Mouse (Mus musculus) right cerebral cortex, postnatal 4 days (tissue): ENCODE results near the gene Pcsk4.

Experiments
- DNase-seq: peaks from one replicate; pipeline ENCODE4 v3.0.0-alpha.2; 2022

Gene Pcsk4

GRCm38 (mm10) chr10:80321670-80322581 is 7.4 kb downstream of the Pcsk4 start:
- DNase-seq: no peak

GRCm38 (mm10) chr10:80321014-80321669 is 8.2 kb downstream of the Pcsk4 start:
- DNase-seq: no peak

GRCm38 (mm10) chr10:80320340-80320760 is 8.9 kb downstream of the Pcsk4 start, which contains the start of gene 2310011J03Rik:
TSS of gene 2310011J03Rik (minus strand) at chr10:80320537.
- peak; percentile 85 for DNase-seq

GRCm38 (mm10) chr10:80317011-80317410 is 12.3 kb downstream of the Pcsk4 start:
- DNase-seq: no peak

GRCm38 (mm10) chr10:80316359-80316781 is 12.9 kb downstream of the Pcsk4 start:
- DNase-seq: no peak

DNA sequence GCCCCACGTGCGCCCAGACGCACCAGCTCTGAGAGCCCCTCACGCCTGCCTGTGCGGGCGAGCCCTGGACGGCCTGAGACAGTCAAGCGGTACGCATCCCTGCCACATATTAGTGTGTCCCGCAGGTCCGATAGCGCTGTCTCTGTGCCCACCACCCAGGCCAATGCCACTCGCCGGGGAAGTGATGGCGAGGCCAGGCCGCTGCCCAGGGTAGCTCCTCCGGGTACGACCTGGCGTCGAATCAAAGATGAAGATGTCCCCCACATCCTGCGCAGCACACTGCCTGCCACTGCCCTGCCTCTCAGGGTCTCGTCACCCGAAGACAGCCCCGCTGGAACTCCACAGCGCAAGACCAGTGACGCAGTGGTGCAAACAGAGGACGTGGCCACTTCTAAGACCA is 14.0 kb downstream of the Pcsk4 start:
- DNase-seq: peak; percentile 28

DNA sequence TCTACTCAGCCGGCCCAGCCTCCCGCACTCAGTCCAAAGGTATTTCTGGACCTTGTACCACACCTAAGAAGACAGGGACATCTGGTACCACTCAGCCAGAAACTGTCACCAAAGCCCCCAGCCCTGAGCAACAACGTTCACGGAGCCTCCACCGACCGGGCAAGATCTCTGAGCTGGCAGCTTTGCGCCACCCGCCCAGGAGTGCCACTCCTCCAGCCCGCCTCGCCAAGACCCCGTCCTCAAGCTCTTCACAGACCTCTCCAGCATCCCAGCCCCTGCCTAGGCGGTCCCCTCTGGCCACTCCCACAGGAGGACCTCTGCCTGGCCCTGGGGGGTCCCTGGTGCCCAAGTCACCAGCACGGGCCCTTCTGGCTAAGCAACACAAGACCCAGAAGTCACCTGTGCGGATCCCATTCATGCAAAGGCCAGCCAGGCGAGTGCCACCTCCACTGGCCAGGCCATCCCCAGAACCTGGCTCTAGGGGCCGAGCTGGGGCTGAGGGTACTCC is 14.8 kb downstream of the Pcsk4 start:
- peak; percentile 34 for DNase-seq

GRCm38 (mm10) chr10:80313627-80314201 is 15.6 kb downstream of the Pcsk4 start:
- peak; percentile 37 for DNase-seq

GRCm38 (mm10) chr10:80312586-80313504 is 16.5 kb downstream of the Pcsk4 start:
- DNase-seq: peak; percentile 26

DNA sequence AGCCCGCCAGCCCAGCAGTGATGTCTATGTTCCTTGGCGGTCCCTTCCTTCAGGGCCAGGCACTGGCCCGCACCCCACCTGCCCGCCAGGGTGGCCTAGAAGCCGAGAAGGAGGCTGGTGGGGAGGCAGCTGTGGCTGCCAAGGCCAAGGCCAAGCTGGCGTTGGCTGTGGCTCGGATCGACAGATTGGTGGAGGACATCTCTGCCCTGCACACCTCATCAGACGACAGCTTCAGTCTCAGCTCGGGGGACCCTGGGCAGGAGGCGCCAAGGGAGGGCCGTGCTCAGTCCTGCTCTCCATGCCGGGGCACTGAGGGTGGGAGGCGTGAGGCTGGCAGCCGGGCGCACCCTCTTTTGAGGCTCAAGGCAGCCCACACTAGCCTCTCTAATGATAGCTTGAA is 17.7 kb downstream of the Pcsk4 start:
- DNase-seq: no peak

- no peak for DNase-seq
These were observed 24.4 kb downstream of the Pcsk4 start for GRCm38 (mm10) chr10:80304862-80305261.

DNA sequence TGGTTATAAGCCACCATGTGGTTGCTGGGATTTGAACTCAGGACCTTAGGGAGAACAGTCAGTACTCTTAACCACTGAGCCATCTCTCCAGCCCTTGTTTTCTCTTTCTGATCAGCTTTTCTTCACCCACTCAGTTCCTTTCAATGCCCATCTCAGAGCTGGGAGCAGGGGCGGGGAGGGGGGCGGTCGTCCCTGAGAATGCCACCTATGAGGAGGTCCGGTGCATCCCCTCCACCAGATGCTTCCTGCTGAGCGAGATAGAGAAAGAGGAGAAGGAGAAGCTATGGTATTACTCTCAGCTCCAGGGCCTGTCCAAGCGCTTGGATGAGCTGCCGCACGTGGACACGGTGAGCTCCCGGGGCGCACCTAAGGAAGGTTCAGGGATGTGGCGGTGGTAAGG is 24.8 kb downstream of the Pcsk4 start:
- no peak for DNase-seq

DNA sequence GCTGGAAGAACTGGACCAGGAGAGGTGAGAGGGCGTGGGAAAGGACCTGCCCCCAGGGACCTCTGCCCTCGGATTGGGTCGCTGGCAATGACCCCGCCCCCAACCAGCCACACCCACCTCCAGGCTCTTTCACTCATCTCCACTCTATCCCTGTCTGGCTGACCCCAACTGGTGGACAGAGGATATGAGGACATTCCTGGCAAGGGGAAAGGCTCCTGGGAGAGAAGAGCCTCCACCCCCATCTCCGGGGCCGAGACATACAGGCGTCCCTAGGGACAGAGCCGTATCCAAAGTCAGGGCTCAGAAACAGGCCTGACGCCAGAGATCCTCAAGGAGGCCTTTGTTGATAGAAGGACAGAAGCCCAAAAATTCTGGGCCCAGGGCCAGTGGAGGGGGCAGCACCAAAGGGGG is 26.8 kb downstream of the Pcsk4 start:
- peak; percentile 75 for DNase-seq

- DNase-seq: no peak
These were observed 27.3 kb downstream of the Pcsk4 start for GRCm38 (mm10) chr10:80302082-80302355.

DNA sequence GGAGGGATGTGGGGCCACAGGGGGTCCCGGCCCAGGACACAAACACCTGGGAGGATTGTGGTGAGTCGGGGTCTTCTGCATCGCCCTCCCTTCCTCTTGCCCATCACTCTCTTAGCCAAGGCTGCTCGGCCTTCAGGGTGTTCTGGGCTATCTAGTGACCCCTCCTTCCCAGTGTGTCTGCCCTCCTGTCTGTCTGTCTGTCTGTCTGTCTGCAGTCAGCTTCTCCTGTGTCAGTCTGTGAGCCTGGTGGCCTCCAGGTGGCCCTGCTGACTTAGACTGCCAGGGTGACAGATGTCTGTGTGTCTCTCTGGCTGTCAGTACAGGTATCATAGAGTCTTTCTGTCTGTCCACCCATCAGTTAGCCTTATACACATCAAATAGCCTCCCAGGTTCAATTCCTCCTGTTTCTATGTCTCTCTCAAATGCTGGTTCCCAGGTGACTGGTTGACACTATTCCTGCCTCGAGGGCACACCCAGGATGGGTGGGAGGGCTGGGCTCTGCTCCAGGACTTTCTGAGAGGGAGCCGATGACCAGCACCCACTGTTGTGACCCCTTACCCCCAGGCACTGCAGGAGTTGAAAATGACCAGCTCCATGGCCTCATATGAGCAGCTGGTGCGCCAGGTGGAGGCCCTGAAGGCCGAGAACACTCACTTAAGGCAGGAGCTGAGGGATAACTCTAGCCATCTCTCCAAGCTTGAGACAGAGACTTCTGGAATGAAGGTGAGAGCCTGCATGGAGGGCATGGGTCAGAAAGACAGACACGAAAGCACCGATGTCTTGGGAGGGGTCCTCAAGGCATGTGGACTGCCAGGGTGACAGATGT is 27.8 kb downstream of the Pcsk4 start:
- no peak for DNase-seq

- DNase-seq: peak; percentile 71
These were observed 28.6 kb downstream of the Pcsk4 start for GRCm38 (mm10) chr10:80300672-80301181.

GRCm38 (mm10) chr10:80299824-80300223 is 29.5 kb downstream of the Pcsk4 start:
- no peak for DNase-seq

DNA sequence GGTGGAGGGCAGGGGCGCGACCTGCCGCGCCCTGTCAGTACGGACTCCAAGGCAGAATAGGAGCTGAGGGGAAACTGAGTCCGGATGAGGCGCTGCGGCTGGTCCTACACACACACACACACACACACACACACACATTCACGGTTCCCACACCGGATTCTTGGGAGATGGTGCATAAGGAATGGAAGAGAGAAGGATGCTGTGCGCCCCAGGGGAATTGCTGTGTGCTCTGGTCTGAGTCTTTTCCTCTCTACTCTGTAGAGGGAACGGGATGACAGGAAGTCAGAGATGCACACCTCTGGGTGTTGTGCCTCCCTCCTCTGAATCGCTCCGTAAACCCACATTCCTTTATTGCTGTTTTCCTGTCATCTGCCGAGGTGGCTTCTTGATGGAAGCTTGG is 30.0 kb downstream of the Pcsk4 start:
- no peak for DNase-seq

DNA sequence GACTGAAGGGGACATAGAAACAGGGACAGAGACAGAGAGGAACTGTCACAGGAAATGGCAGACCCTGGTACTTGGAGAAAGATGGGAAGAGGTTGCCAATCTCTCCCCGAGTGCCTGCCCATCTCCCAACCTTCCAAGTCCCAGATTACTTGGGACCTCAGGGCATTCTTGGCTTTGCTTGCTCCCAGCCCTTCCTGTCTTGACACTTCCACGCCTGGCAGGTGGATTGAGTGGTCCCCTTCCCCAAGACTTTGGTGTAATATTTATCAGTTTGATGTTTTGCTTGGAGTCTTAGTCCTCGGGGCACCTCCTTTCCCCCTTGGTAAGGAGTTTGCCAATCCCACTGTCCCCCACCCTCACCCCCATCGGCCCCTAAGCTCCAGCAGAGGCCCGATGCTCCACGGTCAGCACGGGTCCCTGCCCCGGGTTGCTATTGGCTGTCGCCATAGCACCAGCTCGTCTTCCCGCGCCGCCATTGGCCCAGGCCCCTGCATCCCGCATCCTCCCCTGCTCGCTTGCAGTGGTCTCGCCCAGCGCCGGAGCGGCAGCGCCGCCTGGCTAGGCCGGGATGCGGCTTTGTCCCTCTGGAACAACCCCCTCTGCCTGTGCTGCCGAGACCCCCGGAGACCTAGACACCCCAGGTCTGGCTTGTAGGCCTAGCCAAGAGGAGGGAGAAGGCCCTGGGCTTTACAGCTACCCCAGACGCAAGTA is 30.6 kb downstream of the Pcsk4 start:
- DNase-seq: peak; percentile 95

- no peak for DNase-seq
These were observed 31.7 kb downstream of the Pcsk4 start for GRCm38 (mm10) chr10:80297526-80298133.
